Mouse (Mus musculus): ENCODE data around the gene Olfml2b. TPM values are rescaled to one million over a fixed set of nuclear protein-coding genes. Genes with fewer than 3 reads are reported as not detected.

Gene Olfml2b
- total and polyA plus RNA-seq, 3 experiments: 0.05 TPM; not detected in 2

DNA sequence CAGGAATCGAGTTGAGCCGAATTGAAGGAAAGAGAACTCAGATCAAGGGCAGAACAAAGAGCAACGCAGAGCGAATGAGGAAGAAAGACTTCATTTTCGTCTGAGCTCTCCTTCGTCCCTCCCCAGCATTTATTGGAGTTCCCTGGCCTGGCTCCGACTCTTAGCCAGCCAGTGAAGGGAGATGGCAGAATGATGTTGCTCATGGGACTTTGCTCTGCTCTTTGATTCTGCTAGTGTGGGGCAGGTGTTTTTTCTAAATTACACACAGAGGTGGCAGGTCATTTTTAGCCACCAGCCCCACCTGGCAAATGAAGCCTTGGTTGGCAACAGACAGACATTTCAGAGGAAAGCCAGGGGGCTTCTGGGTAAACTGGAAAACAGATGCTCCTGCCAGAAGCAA lies 5.4 kb upstream of the Olfml2b start:
- no peaks in the 10 kb centered on the region for H3K9me3 ChIP-seq (replicated peaks)
- DNase-seq (ENCODE audit: low spot score) (no peak), ATAC-seq (ENCODE audit: extremely low read depth, insufficient number of reproducible peaks, low FRiP score, poor library complexity, severe bottlenecking) (no peak)
- no peak overlapping the region for H3K4me3 ChIP-seq (ENCODE audit: low read depth, low read length)
- H3K36me3 ChIP-seq (replicated peaks): no peaks in the 10 kb centered on the region
- peaks cover 3% of the 10 kb centered on the region; the same call in 1 of the 2 replicates for H3K4me1 ChIP-seq (ENCODE audit: insufficient read depth, low read depth, low read length)
- peaks cover 22% of the 10 kb centered on the region; the same call in 1 of the 2 replicates for H3K27me3 ChIP-seq (ENCODE audit: insufficient read depth, low read length)
- TF ChIP-seq POLR2AphosphoS5 (IDR thresholded peaks at IDR 0.05; ENCODE audit: insufficient replicate concordance, low read depth, low read length) (no peak), TAL1 (conservative IDR thresholded peaks at IDR 0.05; ENCODE audit: low read depth, low read length) (no peak)

DNA sequence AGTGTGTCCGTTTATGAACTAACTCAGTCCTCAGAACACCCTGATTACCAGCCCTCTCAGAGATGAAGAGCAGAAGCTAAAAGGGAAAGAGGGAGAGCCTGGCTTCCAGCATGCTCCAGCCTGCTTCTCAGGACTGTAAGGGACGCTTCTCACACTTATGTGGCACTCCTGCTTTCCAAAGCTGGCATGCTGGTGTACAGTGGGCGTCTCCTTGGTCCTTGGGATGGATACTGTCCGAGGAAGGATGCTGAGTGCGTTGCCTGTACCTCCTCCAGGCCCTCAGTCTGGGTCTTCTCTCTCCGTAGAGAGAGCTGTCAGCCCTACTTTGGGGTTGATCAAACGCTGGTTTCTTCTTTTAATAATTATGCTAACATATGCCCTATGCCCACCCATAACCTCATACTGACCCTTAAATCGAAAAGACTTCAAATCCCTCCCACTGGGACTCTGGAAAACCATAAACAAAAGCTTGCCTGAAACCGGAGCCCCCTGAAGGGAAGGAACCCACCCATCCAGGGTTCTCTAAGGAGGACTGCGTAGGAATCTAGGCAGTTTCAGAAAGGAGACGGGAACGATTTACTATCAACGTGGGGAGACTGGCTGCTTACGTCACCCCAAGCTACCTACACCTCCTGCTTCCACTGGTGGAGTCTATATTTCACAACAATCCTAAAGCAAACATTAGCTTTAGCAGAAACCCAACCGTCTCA lies 1.7 kb downstream of the Olfml2b start:
- no peak overlapping the region for H3K4me3 ChIP-seq (ENCODE audit: low read depth, low read length)
- DNase-seq (ENCODE audit: low spot score): no peak
- no peaks in the 10 kb centered on the region for H3K4me1 ChIP-seq (ENCODE audit: insufficient read depth, low read depth, low read length)
- TF ChIP-seq GATA2 (IDR thresholded peaks at IDR 0.05; ENCODE audit: borderline replicate concordance, low read depth, low read length) (no peak), CTCF (IDR thresholded peaks at IDR 0.05; ENCODE audit: low read depth, low read length) (no peak), POLR2AphosphoS5 (IDR thresholded peaks at IDR 0.05; ENCODE audit: insufficient replicate concordance, low read depth, low read length) (no peak), TAL1 (conservative IDR thresholded peaks at IDR 0.05; ENCODE audit: low read depth, low read length) (no peak), GATA1 (IDR thresholded peaks at IDR 0.05; ENCODE audit: borderline replicate concordance, low read length) (no peak)
- peaks cover 40% of the 10 kb centered on the region for H3K27me3 ChIP-seq (ENCODE audit: insufficient read depth, low read length)
- no peaks in the 10 kb centered on the region for H3K9me3 ChIP-seq (replicated peaks)
- ATAC-seq (ENCODE audit: extremely low read depth, insufficient number of reproducible peaks, low FRiP score, poor library complexity, severe bottlenecking): no peak
- no peaks in the 10 kb centered on the region for H3K36me3 ChIP-seq (replicated peaks)

DNA sequence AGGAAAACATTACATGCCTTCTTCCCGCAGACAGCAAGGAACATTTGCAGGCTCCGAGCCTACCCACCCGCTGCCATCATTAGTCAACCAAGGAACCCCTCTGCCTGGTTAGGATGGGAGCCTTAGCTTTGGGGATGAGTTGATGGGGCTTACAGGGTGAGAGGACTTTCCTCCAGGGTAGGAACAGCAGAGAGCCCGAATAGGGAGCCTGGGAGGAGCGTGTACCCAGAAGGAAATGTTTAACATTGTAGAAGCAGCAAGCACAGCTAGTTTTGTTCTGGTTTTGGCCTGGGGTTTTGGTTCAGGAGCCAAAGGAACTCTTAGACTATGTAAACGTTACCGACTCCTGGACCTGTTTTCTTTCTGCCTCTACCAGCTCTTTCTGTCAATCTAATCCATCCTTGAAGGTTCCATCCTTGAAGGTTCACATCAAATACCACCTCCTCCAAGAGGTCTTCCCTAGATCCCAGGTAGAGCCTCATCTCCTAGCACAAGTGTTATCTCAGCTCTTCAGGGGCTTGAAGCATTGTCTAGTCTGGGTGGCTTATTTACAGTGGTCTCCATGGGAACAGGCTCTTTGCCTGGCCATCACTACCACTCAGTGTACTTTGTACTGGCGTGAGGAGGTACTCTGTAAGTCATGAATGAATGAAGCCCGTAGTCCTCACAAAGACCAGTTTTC lies 2.4 kb downstream of the Olfml2b start:
- DNase-seq (ENCODE audit: low spot score): no peak
- H3K4me1 ChIP-seq (ENCODE audit: insufficient read depth, low read depth, low read length): no peaks in the 10 kb centered on the region
- H3K9me3 ChIP-seq (replicated peaks): no peaks in the 10 kb centered on the region
- H3K36me3 ChIP-seq (replicated peaks): no peaks in the 10 kb centered on the region
- no peak overlapping the region for H3K4me3 ChIP-seq (ENCODE audit: low read depth, low read length)
- no peak for ATAC-seq (ENCODE audit: extremely low read depth, insufficient number of reproducible peaks, low FRiP score, poor library complexity, severe bottlenecking)
- peaks cover 40% of the 10 kb centered on the region for H3K27me3 ChIP-seq (ENCODE audit: insufficient read depth, low read length)
- no peak for TF ChIP-seq TAL1 (conservative IDR thresholded peaks at IDR 0.05; ENCODE audit: low read depth, low read length)

DNA sequence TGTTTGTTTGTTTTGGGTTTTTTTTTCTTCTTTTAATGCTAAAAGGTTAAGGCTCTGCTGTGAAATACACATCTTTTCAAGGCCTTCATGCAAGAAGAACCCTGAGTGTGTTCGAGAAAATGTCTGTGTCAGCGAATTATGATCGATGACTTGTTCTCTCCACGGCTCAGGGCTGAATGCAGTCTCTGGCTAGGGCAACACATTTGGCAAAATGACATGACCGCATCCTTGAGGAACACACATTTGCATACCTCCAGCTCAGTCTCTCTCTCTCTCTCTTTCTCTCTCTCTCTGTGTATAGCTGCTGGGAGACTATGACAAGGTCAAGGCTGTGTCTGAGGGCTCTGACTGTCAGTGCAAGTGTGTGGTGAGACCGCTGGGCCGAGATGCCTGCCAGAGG lies 3.0 kb downstream of the Olfml2b start:
- Histone ChIP-seq H3K4me3 (ENCODE audit: low read depth, low read length) (no peak overlapping the region), H3K9me3 (replicated peaks) (no peaks in the 10 kb centered on the region), H3K4me1 (ENCODE audit: insufficient read depth, low read depth, low read length) (no peaks in the 10 kb centered on the region), H3K27me3 (ENCODE audit: insufficient read depth, low read length) (peaks cover 43% of the 10 kb centered on the region), H3K36me3 (replicated peaks) (no peaks in the 10 kb centered on the region)
- no peak for DNase-seq (ENCODE audit: low spot score)
- ATAC-seq (ENCODE audit: extremely low read depth, insufficient number of reproducible peaks, low FRiP score, poor library complexity, severe bottlenecking): no peak
- TF ChIP-seq TAL1 (conservative IDR thresholded peaks at IDR 0.05; ENCODE audit: low read depth, low read length) (no peak), GATA2 (IDR thresholded peaks at IDR 0.05; ENCODE audit: borderline replicate concordance, low read depth, low read length) (no peak), CTCF (IDR thresholded peaks at IDR 0.05; ENCODE audit: low read depth, low read length) (no peak), POLR2AphosphoS5 (IDR thresholded peaks at IDR 0.05; ENCODE audit: insufficient replicate concordance, low read depth, low read length) (no peak), GATA1 (IDR thresholded peaks at IDR 0.05; ENCODE audit: borderline replicate concordance, low read length) (no peak)

DNA sequence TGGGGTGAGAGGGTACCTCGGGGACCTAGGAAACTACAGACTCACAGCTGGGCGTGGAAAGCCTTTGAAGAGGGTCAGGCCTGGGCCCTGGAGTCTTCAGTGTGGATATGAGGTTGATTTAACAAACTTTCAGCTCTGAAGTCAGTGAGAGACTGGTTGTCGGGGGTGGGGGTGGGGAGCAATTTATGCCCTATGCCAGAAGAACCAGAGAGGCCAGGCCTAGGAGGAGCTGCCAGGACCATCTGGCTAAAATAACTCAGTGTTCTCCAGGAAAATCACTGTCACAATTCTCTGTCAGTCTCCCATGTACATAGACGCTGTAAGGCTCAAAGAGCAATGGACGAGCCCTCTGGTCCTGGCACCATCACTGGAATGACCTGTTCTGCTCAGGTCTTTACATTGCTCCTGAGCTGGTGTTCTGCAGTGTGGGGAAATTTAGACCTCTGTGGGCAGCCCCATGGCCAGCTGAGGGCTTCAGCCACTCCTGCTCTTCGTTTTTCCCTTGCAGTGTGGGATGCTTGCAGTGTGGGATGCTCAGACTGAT lies 3.7 kb downstream of the Olfml2b start:
- H3K27me3 ChIP-seq (ENCODE audit: insufficient read depth, low read length): peaks cover 45% of the 10 kb centered on the region
- H3K4me3 ChIP-seq (ENCODE audit: low read depth, low read length): no peak overlapping the region

DNA sequence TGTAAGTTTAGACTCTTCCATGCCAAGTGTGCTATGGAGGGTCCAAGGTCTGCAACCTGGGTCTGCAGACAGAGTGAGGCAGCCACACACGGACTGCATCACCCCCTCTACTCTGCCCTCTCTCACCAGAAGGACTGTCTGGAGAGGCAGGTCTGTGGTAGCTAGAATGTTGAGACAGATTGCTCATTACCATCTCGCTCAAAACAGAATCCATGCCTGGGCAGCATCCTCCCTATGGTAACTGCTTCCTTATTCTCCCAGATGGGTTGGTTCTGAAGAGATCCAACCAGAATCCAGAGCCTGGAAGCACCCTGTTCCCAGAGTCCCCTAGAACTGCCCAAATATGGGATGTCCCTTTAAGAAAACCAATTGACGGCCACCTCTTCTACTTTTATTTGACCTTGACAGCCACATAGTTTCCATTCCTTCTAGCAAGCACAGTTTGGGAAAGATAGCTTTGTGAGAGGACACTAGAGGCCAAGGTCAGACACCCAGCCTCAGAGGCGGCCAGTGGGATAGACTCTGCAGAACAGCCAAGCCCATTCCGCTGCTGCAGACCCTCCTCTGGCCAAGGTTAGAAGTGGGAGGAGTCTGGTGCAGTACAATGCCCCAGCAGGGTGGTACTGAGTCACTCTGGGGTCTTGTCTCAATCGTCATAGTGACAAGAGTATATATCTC lies 6.9 kb downstream of the Olfml2b start:
- no peak for ATAC-seq (ENCODE audit: extremely low read depth, insufficient number of reproducible peaks, low FRiP score, poor library complexity, severe bottlenecking)
- Histone ChIP-seq H3K4me3 (ENCODE audit: low read depth, low read length) (no peak overlapping the region), H3K4me1 (ENCODE audit: insufficient read depth, low read depth, low read length) (no peaks in the 10 kb centered on the region), H3K27me3 (ENCODE audit: insufficient read depth, low read length) (peaks cover 37% of the 10 kb centered on the region), H3K36me3 (replicated peaks) (no peaks in the 10 kb centered on the region), H3K9me3 (replicated peaks) (no peaks in the 10 kb centered on the region)
- no peak for DNase-seq (ENCODE audit: low spot score)
- TF ChIP-seq TAL1 (conservative IDR thresholded peaks at IDR 0.05; ENCODE audit: low read depth, low read length): no peak
- no peak for TF ChIP-seq GATA1 (IDR thresholded peaks at IDR 0.05; ENCODE audit: borderline replicate concordance, low read length)
- no peak for TF ChIP-seq CTCF (IDR thresholded peaks at IDR 0.05; ENCODE audit: low read depth, low read length)
- TF ChIP-seq POLR2AphosphoS5 (IDR thresholded peaks at IDR 0.05; ENCODE audit: insufficient replicate concordance, low read depth, low read length): no peak
- TF ChIP-seq GATA2 (IDR thresholded peaks at IDR 0.05; ENCODE audit: borderline replicate concordance, low read depth, low read length): no peak

More for the DNA sequence above, 3.7 kb downstream of the Olfml2b start:
- no peak for ATAC-seq (ENCODE audit: extremely low read depth, insufficient number of reproducible peaks, low FRiP score, poor library complexity, severe bottlenecking)
- TF ChIP-seq GATA1 (IDR thresholded peaks at IDR 0.05; ENCODE audit: borderline replicate concordance, low read length) (no peak), POLR2AphosphoS5 (IDR thresholded peaks at IDR 0.05; ENCODE audit: insufficient replicate concordance, low read depth, low read length) (no peak), TAL1 (conservative IDR thresholded peaks at IDR 0.05; ENCODE audit: low read depth, low read length) (no peak), GATA2 (IDR thresholded peaks at IDR 0.05; ENCODE audit: borderline replicate concordance, low read depth, low read length) (no peak), CTCF (IDR thresholded peaks at IDR 0.05; ENCODE audit: low read depth, low read length) (no peak)
- no peak for DNase-seq (ENCODE audit: low spot score)
- Histone ChIP-seq H3K36me3 (replicated peaks) (no peaks in the 10 kb centered on the region), H3K9me3 (replicated peaks) (no peaks in the 10 kb centered on the region), H3K4me1 (ENCODE audit: insufficient read depth, low read depth, low read length) (no peaks in the 10 kb centered on the region)
